Mouse (Mus musculus): ENCODE measurements around the gene Nbeal2.

Gene Nbeal2

GRCm38 (mm10) chr9:110673107-110673752 is 19.3 kb upstream of the Nbeal2 start:
- no peak for DNase-seq (ENCODE audit: low spot score)

DNA sequence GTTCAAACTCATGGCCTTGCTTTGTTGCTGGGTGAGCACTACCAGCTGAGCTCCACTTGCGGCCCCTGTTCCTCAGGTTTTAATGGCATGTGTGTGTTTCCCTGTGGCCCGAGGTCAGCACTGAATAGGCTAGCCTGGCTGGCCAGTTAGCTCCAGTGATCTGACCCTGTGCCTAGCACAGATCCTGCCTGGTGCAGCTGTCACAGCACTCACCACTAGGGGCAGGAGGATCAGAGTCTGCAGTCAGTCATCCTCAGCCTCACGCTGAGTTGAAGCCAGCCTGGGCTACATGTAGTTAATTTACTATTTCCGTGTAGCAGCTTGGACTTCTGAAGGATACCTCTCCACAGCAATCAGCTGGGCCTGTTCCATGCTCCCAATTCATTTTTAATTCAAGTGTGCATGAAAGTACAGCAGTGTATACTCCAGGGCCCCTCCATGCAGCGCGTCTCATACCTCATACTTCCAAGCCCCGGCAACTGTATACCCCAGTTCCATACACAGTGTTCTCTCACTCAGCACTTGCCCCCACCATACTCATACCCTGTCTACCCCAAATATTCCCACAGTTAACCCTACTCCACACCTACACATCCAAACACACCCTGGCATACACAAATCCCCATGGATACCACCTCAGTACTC is 18.6 kb upstream of the Nbeal2 start:
- no peak for DNase-seq (ENCODE audit: low spot score)

GRCm38 (mm10) chr9:110669785-110670184 is 15.8 kb upstream of the Nbeal2 start:
- DNase-seq (ENCODE audit: low spot score): no peak

GRCm38 (mm10) chr9:110668601-110669293 is 14.8 kb upstream of the Nbeal2 start:
- DNase-seq (ENCODE audit: low spot score): no peak

GRCm38 (mm10) chr9:110667219-110667836 is 13.4 kb upstream of the Nbeal2 start:
- no peak for DNase-seq (ENCODE audit: low spot score)

DNA sequence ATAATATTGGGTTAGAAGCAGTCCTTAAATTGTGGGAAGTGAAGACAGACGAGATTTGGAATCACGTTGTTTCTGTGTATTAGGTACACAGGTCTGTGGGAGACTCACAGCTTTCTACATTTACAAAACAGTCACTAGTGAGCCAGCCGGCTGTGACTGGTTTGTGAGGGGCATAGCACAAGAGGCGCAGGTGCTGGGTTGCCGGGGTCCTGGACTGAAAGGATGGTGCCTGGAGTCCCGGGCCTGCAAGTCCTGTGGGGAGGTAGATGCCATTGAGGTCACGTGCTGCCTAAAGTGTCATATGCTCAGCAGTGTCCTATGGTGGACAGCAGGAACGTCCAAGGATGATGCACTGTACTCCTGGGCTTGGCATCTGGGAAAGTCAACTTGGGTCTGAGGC is 12.4 kb upstream of the Nbeal2 start:
- no peak for DNase-seq (ENCODE audit: low spot score)

GRCm38 (mm10) chr9:110665912-110666311 is 12.0 kb upstream of the Nbeal2 start:
- DNase-seq (ENCODE audit: low spot score): no peak

- DNase-seq (ENCODE audit: low spot score): no peak
These were observed 8.9 kb upstream of the Nbeal2 start for GRCm38 (mm10) chr9:110662844-110663243.

DNA sequence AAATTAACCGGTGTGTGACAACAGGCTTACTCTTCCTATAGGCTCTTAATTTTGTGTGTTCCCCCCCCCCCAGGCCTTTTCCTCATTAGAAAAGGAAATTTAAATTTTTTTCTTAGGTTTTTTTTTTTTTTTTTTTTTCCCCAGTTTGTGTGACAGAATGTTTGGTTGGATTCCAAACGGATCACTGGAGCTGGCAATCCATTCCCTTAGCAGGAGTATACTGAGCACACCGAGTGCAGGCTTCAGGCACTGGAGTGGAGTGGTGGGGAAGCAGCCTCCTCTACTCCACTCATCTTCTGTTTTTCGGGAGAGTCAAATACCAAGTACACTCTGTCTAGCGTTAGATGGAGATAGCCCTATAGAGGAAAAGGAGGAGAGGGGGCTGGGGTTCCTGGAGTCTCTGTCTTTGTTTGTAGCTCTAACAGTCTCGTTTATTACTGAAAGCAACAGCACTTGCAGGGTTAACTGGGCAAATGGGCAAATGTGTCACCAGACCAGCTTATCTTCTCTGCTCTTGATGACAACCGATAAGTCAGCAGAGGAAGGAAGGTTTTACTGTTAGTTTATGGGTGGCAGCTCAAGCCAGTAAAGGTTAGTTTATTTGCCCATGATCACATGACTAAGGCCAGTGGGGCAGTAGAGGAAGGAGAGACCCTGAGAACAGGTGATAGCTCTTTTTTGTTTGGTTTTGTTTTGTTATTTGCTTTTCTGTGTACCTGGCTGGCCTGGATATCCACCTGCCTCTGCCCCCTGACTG is 7.1 kb upstream of the Nbeal2 start:
- DNase-seq (ENCODE audit: low spot score): no peak

- DNase-seq (ENCODE audit: low spot score): no peak
These were observed 6.2 kb upstream of the Nbeal2 start for GRCm38 (mm10) chr9:110660208-110660607.

DNA sequence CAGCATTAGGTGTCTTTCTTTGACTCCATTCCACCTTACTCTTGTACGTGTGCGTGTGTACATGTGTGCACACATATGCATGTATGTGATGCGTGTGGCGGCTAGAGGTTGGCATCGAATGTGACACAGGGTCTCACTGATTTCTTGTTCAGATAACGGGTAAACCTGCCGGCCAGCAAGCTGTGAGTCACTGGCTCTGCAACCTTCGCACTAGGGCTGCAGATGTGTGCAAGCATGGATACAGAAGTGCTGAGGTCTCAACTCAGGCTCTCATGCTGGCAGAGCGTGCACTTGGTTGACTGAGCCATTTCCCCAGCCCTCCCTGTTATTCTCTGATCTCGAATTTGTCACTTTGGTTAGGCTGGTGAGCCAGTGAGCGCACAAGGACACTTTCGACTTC is 5.6 kb upstream of the Nbeal2 start:
- DNase-seq (ENCODE audit: low spot score): no peak

- DNase-seq (ENCODE audit: low spot score): no peak
These were observed 3.6 kb upstream of the Nbeal2 start for GRCm38 (mm10) chr9:110657474-110658078.

- DNase-seq (ENCODE audit: low spot score): peak; percentile 90
These were observed 2.6 kb upstream of the Nbeal2 start, which contains the start of gene Ccdc12 for GRCm38 (mm10) chr9:110656249-110657221. TSS of gene Ccdc12 (plus strand) at chr9:110656503.

GRCm38 (mm10) chr9:110655651-110656007 is 1.7 kb upstream of the Nbeal2 start:
- no peak for DNase-seq (ENCODE audit: low spot score)

GRCm38 (mm10) chr9:110654726-110655650 is 1.0 kb upstream of the Nbeal2 start:
- no peak for DNase-seq (ENCODE audit: low spot score)

DNA sequence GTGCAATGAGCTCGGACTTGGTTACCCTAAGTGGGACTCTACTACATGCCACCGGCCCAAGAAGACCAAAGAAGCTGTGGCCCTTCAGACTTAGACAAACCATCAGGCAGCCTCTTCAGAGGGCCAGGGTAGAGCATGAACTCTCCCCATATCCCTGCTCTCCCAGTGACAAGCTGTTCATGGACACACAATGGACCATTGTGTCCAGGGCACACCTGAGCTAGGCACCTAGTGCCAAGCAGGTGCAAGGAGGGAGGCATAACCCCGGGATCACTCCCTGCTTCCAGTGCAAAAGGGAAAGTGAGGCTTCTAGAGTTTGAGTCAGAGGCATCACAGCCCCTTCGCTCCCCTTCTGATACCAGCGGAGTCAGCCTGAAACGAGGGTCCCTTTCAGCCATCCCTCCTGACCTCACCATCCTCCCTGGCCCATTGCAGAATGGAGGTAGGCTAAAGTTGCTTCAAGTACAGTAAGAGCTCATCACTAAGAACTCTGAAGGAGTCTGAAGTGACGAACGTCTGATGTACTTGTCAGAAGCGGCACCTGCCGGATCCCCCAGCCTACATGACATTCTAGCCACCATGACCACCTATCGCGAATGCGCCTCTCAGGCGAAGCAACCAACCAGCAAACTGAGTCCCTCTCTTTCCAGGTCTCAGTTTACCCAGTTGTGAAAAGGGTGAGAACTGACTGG is 852 bp downstream of the Nbeal2 start:
- no peak for DNase-seq (ENCODE audit: low spot score)

GRCm38 (mm10) chr9:110651931-110652722 is 1.8 kb downstream of the Nbeal2 start:
- no peak for DNase-seq (ENCODE audit: low spot score)

- no peak for DNase-seq (ENCODE audit: low spot score)
These were observed 4.2 kb downstream of the Nbeal2 start for GRCm38 (mm10) chr9:110649775-110650174.

Measured in ovary, postnatal 10 days (tissue).